Mouse (Mus musculus): ENCODE data around the gene Zfhx3. TPM values are rescaled to one million over a fixed set of nuclear protein-coding genes. Genes with fewer than 3 reads are reported as not detected.

The Zfhx3 gene
- total and polyA plus RNA-seq, 3 experiments = 0.11 to 0.30 TPM; not detected in 1

- ATAC-seq (ENCODE audit: extremely low read depth, insufficient number of reproducible peaks, low FRiP score, poor library complexity, severe bottlenecking) = no peak
- Histone ChIP-seq H3K9me3 (replicated peaks) (peaks cover 46% of the 10 kb centered on the region), H3K27me3 (ENCODE audit: insufficient read depth, low read length) (no peaks in the 10 kb centered on the region), H3K4me3 (ENCODE audit: low read depth, low read length) (no peak overlapping the region), H3K4me1 (ENCODE audit: insufficient read depth, low read depth, low read length) (no peaks in the 10 kb centered on the region), H3K36me3 (replicated peaks) (no peaks in the 10 kb centered on the region)
- TF ChIP-seq CTCF (IDR thresholded peaks at IDR 0.05; ENCODE audit: low read depth, low read length) = no peak
- TF ChIP-seq GATA1 (IDR thresholded peaks at IDR 0.05; ENCODE audit: borderline replicate concordance, low read length) = no peak
- TF ChIP-seq POLR2AphosphoS5 (IDR thresholded peaks at IDR 0.05; ENCODE audit: insufficient replicate concordance, low read depth, low read length) = no peak
- no peak for TF ChIP-seq GATA2 (IDR thresholded peaks at IDR 0.05; ENCODE audit: borderline replicate concordance, low read depth, low read length)
- TF ChIP-seq TAL1 (conservative IDR thresholded peaks at IDR 0.05; ENCODE audit: low read depth, low read length) = no peak
- DNase-seq (ENCODE audit: low spot score) = no peak
Observed at GRCm38 (mm10) chr8:108246035-108246933, 303.8 kb downstream of the Zfhx3 start.

- no peak for DNase-seq (ENCODE audit: low spot score)
- no peak for ATAC-seq (ENCODE audit: extremely low read depth, insufficient number of reproducible peaks, low FRiP score, poor library complexity, severe bottlenecking)
- peaks cover 49% of the 10 kb centered on the region for H3K9me3 ChIP-seq (replicated peaks)
- no peaks in the 10 kb centered on the region for H3K27me3 ChIP-seq (ENCODE audit: insufficient read depth, low read length)
- no peak for TF ChIP-seq POLR2AphosphoS5 (IDR thresholded peaks at IDR 0.05; ENCODE audit: insufficient replicate concordance, low read depth, low read length)
- no peak for TF ChIP-seq GATA1 (IDR thresholded peaks at IDR 0.05; ENCODE audit: borderline replicate concordance, low read length)
- no peak for TF ChIP-seq GATA2 (IDR thresholded peaks at IDR 0.05; ENCODE audit: borderline replicate concordance, low read depth, low read length)
- no peak for TF ChIP-seq TAL1 (conservative IDR thresholded peaks at IDR 0.05; ENCODE audit: low read depth, low read length)
- no peaks in the 10 kb centered on the region for H3K36me3 ChIP-seq (replicated peaks)
- H3K4me1 ChIP-seq (ENCODE audit: insufficient read depth, low read depth, low read length) = no peaks in the 10 kb centered on the region
- no peak overlapping the region for H3K4me3 ChIP-seq (ENCODE audit: low read depth, low read length)
Observed at GRCm38 (mm10) chr8:108246934-108247417, 304.5 kb downstream of the Zfhx3 start.

- H3K9me3 ChIP-seq (replicated peaks) = peaks cover 58% of the 10 kb centered on the region
- TF ChIP-seq GATA1 (IDR thresholded peaks at IDR 0.05; ENCODE audit: borderline replicate concordance, low read length) = no peak
- TF ChIP-seq GATA2 (IDR thresholded peaks at IDR 0.05; ENCODE audit: borderline replicate concordance, low read depth, low read length) = no peak
- no peak for TF ChIP-seq POLR2AphosphoS5 (IDR thresholded peaks at IDR 0.05; ENCODE audit: insufficient replicate concordance, low read depth, low read length)
- no peak for TF ChIP-seq CTCF (IDR thresholded peaks at IDR 0.05; ENCODE audit: low read depth, low read length)
- no peak for TF ChIP-seq TAL1 (conservative IDR thresholded peaks at IDR 0.05; ENCODE audit: low read depth, low read length)
- no peaks in the 10 kb centered on the region for H3K27me3 ChIP-seq (ENCODE audit: insufficient read depth, low read length)
- H3K36me3 ChIP-seq (replicated peaks) = no peaks in the 10 kb centered on the region
- DNase-seq (ENCODE audit: low spot score) (no peak), ATAC-seq (ENCODE audit: extremely low read depth, insufficient number of reproducible peaks, low FRiP score, poor library complexity, severe bottlenecking) (no peak)
- H3K4me3 ChIP-seq (ENCODE audit: low read depth, low read length) = no peak overlapping the region
- no peaks in the 10 kb centered on the region for H3K4me1 ChIP-seq (ENCODE audit: insufficient read depth, low read depth, low read length)
Observed at GRCm38 (mm10) chr8:108264593-108265160, 322.2 kb downstream of the Zfhx3 start.

- DNase-seq (ENCODE audit: low spot score) = no peak
- TF ChIP-seq CTCF (IDR thresholded peaks at IDR 0.05; ENCODE audit: low read depth, low read length) = no peak
- H3K36me3 ChIP-seq (replicated peaks) = no peaks in the 10 kb centered on the region
- no peaks in the 10 kb centered on the region for H3K4me1 ChIP-seq (ENCODE audit: insufficient read depth, low read depth, low read length)
- no peak overlapping the region for H3K4me3 ChIP-seq (ENCODE audit: low read depth, low read length)
- peaks cover 58% of the 10 kb centered on the region for H3K9me3 ChIP-seq (replicated peaks)
- ATAC-seq (ENCODE audit: extremely low read depth, insufficient number of reproducible peaks, low FRiP score, poor library complexity, severe bottlenecking) = no peak
- no peaks in the 10 kb centered on the region for H3K27me3 ChIP-seq (ENCODE audit: insufficient read depth, low read length)
Observed at GRCm38 (mm10) chr8:108277960-108278359, 335.5 kb downstream of the Zfhx3 start.

GRCm38 (mm10) chr8:108281981-108282380 lies 339.5 kb downstream of the Zfhx3 start:
- no peak overlapping the region for H3K4me3 ChIP-seq (ENCODE audit: low read depth, low read length)
- H3K4me1 ChIP-seq (ENCODE audit: insufficient read depth, low read depth, low read length) = no peaks in the 10 kb centered on the region
- no peaks in the 10 kb centered on the region for H3K36me3 ChIP-seq (replicated peaks)
- DNase-seq (ENCODE audit: low spot score) (no peak), ATAC-seq (ENCODE audit: extremely low read depth, insufficient number of reproducible peaks, low FRiP score, poor library complexity, severe bottlenecking) (no peak)
- TF ChIP-seq GATA2 (IDR thresholded peaks at IDR 0.05; ENCODE audit: borderline replicate concordance, low read depth, low read length) (no peak), POLR2AphosphoS5 (IDR thresholded peaks at IDR 0.05; ENCODE audit: insufficient replicate concordance, low read depth, low read length) (no peak), CTCF (IDR thresholded peaks at IDR 0.05; ENCODE audit: low read depth, low read length) (no peak), GATA1 (IDR thresholded peaks at IDR 0.05; ENCODE audit: borderline replicate concordance, low read length) (no peak), TAL1 (conservative IDR thresholded peaks at IDR 0.05; ENCODE audit: low read depth, low read length) (no peak)
- H3K27me3 ChIP-seq (ENCODE audit: insufficient read depth, low read length) = no peaks in the 10 kb centered on the region
- H3K9me3 ChIP-seq (replicated peaks) = peaks cover 52% of the 10 kb centered on the region

GRCm38 (mm10) chr8:108286117-108286516 lies 343.7 kb downstream of the Zfhx3 start:
- H3K9me3 ChIP-seq (replicated peaks) = peaks cover 50% of the 10 kb centered on the region
- ATAC-seq (ENCODE audit: extremely low read depth, insufficient number of reproducible peaks, low FRiP score, poor library complexity, severe bottlenecking) (no peak), DNase-seq (ENCODE audit: low spot score) (no peak)
- H3K4me1 ChIP-seq (ENCODE audit: insufficient read depth, low read depth, low read length) = no peaks in the 10 kb centered on the region
- no peak overlapping the region for H3K4me3 ChIP-seq (ENCODE audit: low read depth, low read length)
- TF ChIP-seq POLR2AphosphoS5 (IDR thresholded peaks at IDR 0.05; ENCODE audit: insufficient replicate concordance, low read depth, low read length) (no peak), CTCF (IDR thresholded peaks at IDR 0.05; ENCODE audit: low read depth, low read length) (no peak), GATA1 (IDR thresholded peaks at IDR 0.05; ENCODE audit: borderline replicate concordance, low read length) (no peak), GATA2 (IDR thresholded peaks at IDR 0.05; ENCODE audit: borderline replicate concordance, low read depth, low read length) (no peak), TAL1 (conservative IDR thresholded peaks at IDR 0.05; ENCODE audit: low read depth, low read length) (no peak)
- no peaks in the 10 kb centered on the region for H3K27me3 ChIP-seq (ENCODE audit: insufficient read depth, low read length)
- no peaks in the 10 kb centered on the region for H3K36me3 ChIP-seq (replicated peaks)
